Mouse (Mus musculus) granulocyte monocyte progenitor cell, adult 5-6 weeks (primary cell): ENCODE measurements around the gene Muc3a. TPM values are rescaled to one million over a fixed set of nuclear protein-coding genes. Genes with fewer than 3 reads are reported as not detected.

ENCODE experiments used
- total RNA-seq, 2 experiments: library from RNA; stranded (forward) in 1 of 2; stranded (reverse) in 1 of 2; fragments of 200-712, 200-1000 nt in 1 of 2; fragments of >200 nt in 1 of 2; fragmentation: Nextera tagmentation in 1 of 2; gene quantifications; 2 replicates each; pipeline ENCODE4 v1.2.3; 2014 to 2017

The Muc3a gene
- total RNA-seq, 2 experiments from 2014 or later = 0.80 TPM; not detected in 1

Other genes starting within 250 kb of the Muc3a start
- gene Cldn15, start 245.8 kb downstream of the Muc3a start, total RNA-seq (2014; fragmentation: Nextera tagmentation) = 63.2 and 84.0 TPM in 2 replicates
- 57.8 and 64.5 TPM in 2 replicates for gene Cldn15, start 245.8 kb downstream of the Muc3a start, total RNA-seq (2017)
- gene Plod3, start 225.4 kb downstream of the Muc3a start, total RNA-seq (2014; fragmentation: Nextera tagmentation) = 122 and 139 TPM in 2 replicates
- gene Plod3, start 225.4 kb downstream of the Muc3a start, total RNA-seq (2017) = 158 and 177 TPM in 2 replicates
- gene Znhit1, start 224.4 kb downstream of the Muc3a start, total RNA-seq (2014; fragmentation: Nextera tagmentation) = 99.5 and 121 TPM in 2 replicates
- gene Znhit1, start 224.4 kb downstream of the Muc3a start, total RNA-seq (2017) = 49.7 and 80.0 TPM in 2 replicates
- gene Vgf, start 186.0 kb downstream of the Muc3a start, total RNA-seq (2014; fragmentation: Nextera tagmentation) = not detected in 2 replicates
- not detected in 2 replicates for gene Vgf, start 186.0 kb downstream of the Muc3a start, total RNA-seq (2017)
- 84.9 and 95.5 TPM in 2 replicates for gene Ap1s1, start 166.3 kb downstream of the Muc3a start, total RNA-seq (2014; fragmentation: Nextera tagmentation)
- gene Ap1s1, start 166.3 kb downstream of the Muc3a start, total RNA-seq (2017) = 83.1 and 86.9 TPM in 2 replicates
- gene Serpine1, start 140.1 kb downstream of the Muc3a start, total RNA-seq (2014; fragmentation: Nextera tagmentation) = not detected in 2 replicates
- not detected in 2 replicates for gene Serpine1, start 140.1 kb downstream of the Muc3a start, total RNA-seq (2017)
- 24.2 and 28.4 TPM in 2 replicates for gene Trim56, start 96.2 kb downstream of the Muc3a start, total RNA-seq (2014; fragmentation: Nextera tagmentation)
- 26.0 and 26.9 TPM in 2 replicates for gene Trim56, start 96.2 kb downstream of the Muc3a start, total RNA-seq (2017)
- gene Muc3, start 63.1 kb downstream of the Muc3a start, total RNA-seq (2014; fragmentation: Nextera tagmentation) = not detected in 2 replicates
- not detected in 2 replicates for gene Muc3, start 63.1 kb downstream of the Muc3a start, total RNA-seq (2017)
- not detected in 2 replicates for gene Ache, start 75.1 kb upstream of the Muc3a start, total RNA-seq (2014; fragmentation: Nextera tagmentation)
- 0.04 and 0.10 TPM in 2 replicates for gene Ache, start 75.1 kb upstream of the Muc3a start, total RNA-seq (2017)
- 0.53 TPM in 1 of 2 replicates, not detected in the other for gene Ufsp1, start 82.2 kb upstream of the Muc3a start, total RNA-seq (2014; fragmentation: Nextera tagmentation)
- gene Ufsp1, start 82.2 kb upstream of the Muc3a start, total RNA-seq (2017) = 0.43 and 5.2 TPM in 2 replicates
- 238 and 321 TPM in 2 replicates for gene Srrt, start 95.3 kb upstream of the Muc3a start, total RNA-seq (2014; fragmentation: Nextera tagmentation)
- gene Srrt, start 95.3 kb upstream of the Muc3a start, total RNA-seq (2017) = 239 and 278 TPM in 2 replicates
- gene Trip6, start 102.0 kb upstream of the Muc3a start, total RNA-seq (2014; fragmentation: Nextera tagmentation) = 9.4 and 9.9 TPM in 2 replicates
- 2.9 and 5.6 TPM in 2 replicates for gene Trip6, start 102.0 kb upstream of the Muc3a start, total RNA-seq (2017)
- 16.3 and 26.3 TPM in 2 replicates for gene Slc12a9, start 121.2 kb upstream of the Muc3a start, total RNA-seq (2014; fragmentation: Nextera tagmentation)
- 6.5 and 6.6 TPM in 2 replicates for gene Slc12a9, start 121.2 kb upstream of the Muc3a start, total RNA-seq (2017)
- gene Ephb4, start 137.7 kb upstream of the Muc3a start, total RNA-seq (2014; fragmentation: Nextera tagmentation) = not detected in 2 replicates
- not detected in 2 replicates for gene Ephb4, start 137.7 kb upstream of the Muc3a start, total RNA-seq (2017)